Mouse (Mus musculus) MEL (cell line): ENCODE data around the gene Hipk1. TPM values are rescaled to one million over a fixed set of nuclear protein-coding genes. Genes with fewer than 3 reads are reported as not detected.

ENCODE experiments used
- DNase-seq: peaks from one replicate; pipeline ENCODE4 v3.0.0; 2011; ENCODE audit warnings: low read depth, low spot score
- H3K27ac ChIP-seq: 2 replicates; pipeline ENCODE4 v1.5.1; 2012; ENCODE audit warnings: low read depth, mild to moderate bottlenecking, control low read depth, low read length, moderate library complexity; ENCODE audit not compliant: control insufficient read depth
- H3K27me3 ChIP-seq, 2 experiments: fragments of 150-350 bp in 1 of 2; sonication (generic) in 1 of 2; 2 replicates each; pipeline ENCODE4 v1.6.1; 2012; ENCODE audit warnings: low read length in 2 of 2, mild to moderate bottlenecking in 2 of 2, improper control_type of control experiment in 1 of 2, moderate library complexity in 1 of 2; ENCODE audit not compliant: insufficient read depth in 2 of 2, control insufficient read depth in 1 of 2
- H3K36me3 ChIP-seq, 2 experiments: 2 replicates each; pipeline ENCODE4 v1.6.1; 2012 to 2014; ENCODE audit warnings: low read length in 2 of 2, improper control_type of control experiment in 1 of 2, inconsistent platforms in 1 of 2, mild to moderate bottlenecking in 1 of 2; ENCODE audit not compliant: insufficient read depth in 2 of 2, control insufficient read depth in 1 of 2
- H3K4me1 ChIP-seq, 2 experiments: fragments of 150-350 bp in 1 of 2; sonication (generic) in 1 of 2; 2 replicates each; pipeline ENCODE4 v1.6.1; 2012; ENCODE audit warnings: low read length in 2 of 2, improper control_type of control experiment in 1 of 2, mild to moderate bottlenecking in 1 of 2; ENCODE audit not compliant: insufficient read depth in 2 of 2, control insufficient read depth in 1 of 2
- H3K4me3 ChIP-seq, 2 experiments: fragments of 150-350 bp in 1 of 2; sonication (generic) in 1 of 2; 2 replicates each; pipeline ENCODE4 v1.5.1; 2012; ENCODE audit warnings: low read depth in 2 of 2, low read length in 2 of 2, mild to moderate bottlenecking in 2 of 2, moderate library complexity in 2 of 2, control low read depth in 1 of 2, improper control_type of control experiment in 1 of 2; ENCODE audit not compliant: control insufficient read depth in 1 of 2, insufficient read depth in 1 of 2
- H3K79me2 ChIP-seq: 2 replicates; pipeline ENCODE4 v1.6.1; 2012; ENCODE audit warnings: mild to moderate bottlenecking, low read length, moderate library complexity; ENCODE audit not compliant: control insufficient read depth, poor library complexity, insufficient read depth
- H3K9ac ChIP-seq: 2 replicates; pipeline ENCODE4 v1.6.1; 2012; ENCODE audit warnings: low read depth, mild to moderate bottlenecking, control low read depth, low read length, moderate library complexity; ENCODE audit not compliant: control insufficient read depth, poor library complexity, severe bottlenecking
- H3K9me3 ChIP-seq: fragments of 150-350 bp; sonication (generic); replicated peaks from 2 replicates; pipeline ENCODE4 v1.6.1; 2012; ENCODE audit warnings: mild to moderate bottlenecking, low read length, improper control_type of control experiment, moderate library complexity; ENCODE audit not compliant: insufficient read depth
- BHLHE40 ChIP-seq: IDR thresholded peaks from 2 replicates; pipeline ENCODE4 v1.6.1; 2012; ENCODE audit warnings: low read depth, mild to moderate bottlenecking, inconsistent platforms, low read length, improper control_type of control experiment, borderline replicate concordance
- CHD2 ChIP-seq: IDR thresholded peaks from 2 replicates; pipeline ENCODE4 v1.6.1; 2011; ENCODE audit warnings: low read length, improper control_type of control experiment
- CTCF ChIP-seq, 3 experiments: IDR thresholded peaks in 2 of 3; conservative IDR thresholded peaks in 1 of 3; 2 replicates each; pipeline ENCODE4 v1.5.1; 2011 to 2012; ENCODE audit warnings: low read length in 3 of 3, low read depth in 2 of 3, mild to moderate bottlenecking in 2 of 3, improper control_type of control experiment in 1 of 3, inconsistent platforms in 1 of 3, mixed read lengths in 1 of 3, moderate library complexity in 1 of 3; ENCODE audit not compliant: control insufficient read depth in 1 of 3, insufficient read depth in 1 of 3, poor library complexity in 1 of 3, severe bottlenecking in 1 of 3
- ELF1 ChIP-seq: IDR thresholded peaks from 2 replicates; pipeline ENCODE4 v1.6.1; 2014; ENCODE audit warnings: low read depth, mild to moderate bottlenecking, inconsistent platforms, low read length, improper control_type of control experiment, moderate library complexity
- EP300 ChIP-seq, 2 experiments: IDR thresholded peaks; 2 replicates each; pipeline ENCODE4 v1.6.1; 2011; ENCODE audit warnings: improper control_type of control experiment in 2 of 2, low read length in 2 of 2, low read depth in 1 of 2, mild to moderate bottlenecking in 1 of 2
- ETS1 ChIP-seq: IDR thresholded peaks from 2 replicates; pipeline ENCODE4 v1.6.1; 2012; ENCODE audit warnings: low read depth, mild to moderate bottlenecking, inconsistent platforms, low read length, improper control_type of control experiment, moderate library complexity
- GABPA ChIP-seq: IDR thresholded peaks from 2 replicates; pipeline ENCODE4 v1.6.1; 2012; ENCODE audit warnings: low read depth, mild to moderate bottlenecking, inconsistent platforms, low read length, improper control_type of control experiment, moderate library complexity
- KAT2A ChIP-seq: conservative IDR thresholded peaks from 2 replicates; pipeline ENCODE4 v1.6.1; 2012; ENCODE audit warnings: low read depth, low read length, improper control_type of control experiment, inconsistent platforms
- MAFK ChIP-seq: IDR thresholded peaks from 2 replicates; pipeline ENCODE4 v1.6.1; 2011; ENCODE audit warnings: low read depth, mild to moderate bottlenecking, low read length, improper control_type of control experiment, borderline replicate concordance
- MEF2A ChIP-seq: IDR thresholded peaks from 2 replicates; pipeline ENCODE4 v1.6.1; 2014; ENCODE audit warnings: low read depth, mild to moderate bottlenecking, inconsistent platforms, low read length, improper control_type of control experiment; ENCODE audit not compliant: poor library complexity, insufficient replicate concordance, severe bottlenecking; ENCODE audit errors: extremely low read depth
- MXI1 ChIP-seq: IDR thresholded peaks from 2 replicates; pipeline ENCODE4 v1.6.1; 2011; ENCODE audit warnings: mild to moderate bottlenecking, low read depth, low read length, improper control_type of control experiment
- MYB ChIP-seq: IDR thresholded peaks from 2 replicates; pipeline ENCODE4 v1.6.1; 2011; ENCODE audit warnings: mild to moderate bottlenecking, low read depth, low read length, improper control_type of control experiment
- MYC ChIP-seq: IDR thresholded peaks from 2 replicates; pipeline ENCODE4 v1.6.1; 2011; ENCODE audit warnings: low read depth, mild to moderate bottlenecking, low read length, improper control_type of control experiment, moderate library complexity
- POLR2AphosphoS2 ChIP-seq: IDR thresholded peaks from 2 replicates; pipeline ENCODE4 v1.6.1; 2011; ENCODE audit warnings: low read length, improper control_type of control experiment
- RAD21 ChIP-seq: IDR thresholded peaks from 2 replicates; pipeline ENCODE4 v1.6.1; 2011; ENCODE audit warnings: mild to moderate bottlenecking, low read depth, low read length, improper control_type of control experiment
- RCOR1 ChIP-seq: IDR thresholded peaks from 2 replicates; pipeline ENCODE4 v1.6.1; 2012; ENCODE audit warnings: low read depth, mild to moderate bottlenecking, inconsistent platforms, low read length, improper control_type of control experiment
- SIN3A ChIP-seq: IDR thresholded peaks from 2 replicates; pipeline ENCODE4 v1.6.1; 2012; ENCODE audit warnings: low read length, improper control_type of control experiment, inconsistent platforms
- SMC3 ChIP-seq: IDR thresholded peaks from 2 replicates; pipeline ENCODE4 v1.6.1; 2011; ENCODE audit warnings: low read depth, low read length, improper control_type of control experiment
- TCF12 ChIP-seq: IDR thresholded peaks from 2 replicates; pipeline ENCODE4 v1.6.1; 2014; ENCODE audit warnings: low read depth, mild to moderate bottlenecking, inconsistent platforms, low read length, improper control_type of control experiment, moderate library complexity
- UBTF ChIP-seq: IDR thresholded peaks from 2 replicates; pipeline ENCODE4 v1.6.1; 2012; ENCODE audit warnings: low read depth, mild to moderate bottlenecking, inconsistent platforms, low read length, improper control_type of control experiment, moderate library complexity, borderline replicate concordance; ENCODE audit not compliant: insufficient read depth
- USF1 ChIP-seq: IDR thresholded peaks from 2 replicates; pipeline ENCODE4 v1.6.1; 2014; ENCODE audit warnings: low read depth, mild to moderate bottlenecking, inconsistent platforms, low read length, improper control_type of control experiment, moderate library complexity
- ZC3H11A ChIP-seq: IDR thresholded peaks from 2 replicates; pipeline ENCODE4 v1.6.1; 2012; ENCODE audit warnings: low read depth, mild to moderate bottlenecking, inconsistent platforms, low read length, improper control_type of control experiment
- ZMIZ1 ChIP-seq: IDR thresholded peaks from 2 replicates; pipeline ENCODE4 v1.6.1; 2012; ENCODE audit warnings: low read depth, mild to moderate bottlenecking, inconsistent platforms, low read length, improper control_type of control experiment, moderate library complexity
- polyA plus RNA-seq, 2 experiments: library from polyadenylated mRNA; stranded (reverse) in 1 of 2; unstranded in 1 of 2; fragments of >175 nt in 1 of 2; fragments of >200 nt in 1 of 2; gene quantifications; 2 replicates each; pipeline versions ENCODE4 v1.2.1 to v1.2.4; 2012; ENCODE audit warnings: low replicate concordance in 2 of 2, low read depth in 1 of 2; ENCODE audit not compliant: insufficient read length in 2 of 2, insufficient read depth in 1 of 2, missing spikeins in 1 of 2
- total RNA-seq: library from RNA; depleted of rRNA; stranded (reverse); fragments of 300-350 nt; gene quantifications from 2 replicates; pipeline ENCODE4 v1.2.3, GENCODE M21; 2012

Hipk1 gene
- total and polyA plus RNA-seq, 3 experiments: 16.7 to 28.7 TPM; not detected in 1

- no peak overlapping the region for H3K9ac ChIP-seq
- no peak overlapping the region for H3K27ac ChIP-seq
- peaks cover 3 to 8% of the 10 kb centered on the region in 2 experiments; a peak in 3 of 4 replicates for H3K4me1 ChIP-seq
- DNase-seq: no peak
- H3K79me2 ChIP-seq: no peaks in the 10 kb centered on the region
- no peaks in the 10 kb centered on the region for H3K9me3 ChIP-seq
- H3K27me3 ChIP-seq: no peaks in the 10 kb centered on the region
- no peak for TF ChIP-seq RAD21
- no peak for TF ChIP-seq USF1
- no peak for TF ChIP-seq SMC3
- no peak for TF ChIP-seq BHLHE40
- no peak for TF ChIP-seq UBTF
- H3K36me3 ChIP-seq: peaks cover 10 to 20% of the 10 kb centered on the region in 2 experiments
- H3K4me3 ChIP-seq: no peak overlapping the region
Measured at GRCm38 (mm10) chr3:103746711-103747110, 44.7 kb downstream of the Hipk1 start.

DNA sequence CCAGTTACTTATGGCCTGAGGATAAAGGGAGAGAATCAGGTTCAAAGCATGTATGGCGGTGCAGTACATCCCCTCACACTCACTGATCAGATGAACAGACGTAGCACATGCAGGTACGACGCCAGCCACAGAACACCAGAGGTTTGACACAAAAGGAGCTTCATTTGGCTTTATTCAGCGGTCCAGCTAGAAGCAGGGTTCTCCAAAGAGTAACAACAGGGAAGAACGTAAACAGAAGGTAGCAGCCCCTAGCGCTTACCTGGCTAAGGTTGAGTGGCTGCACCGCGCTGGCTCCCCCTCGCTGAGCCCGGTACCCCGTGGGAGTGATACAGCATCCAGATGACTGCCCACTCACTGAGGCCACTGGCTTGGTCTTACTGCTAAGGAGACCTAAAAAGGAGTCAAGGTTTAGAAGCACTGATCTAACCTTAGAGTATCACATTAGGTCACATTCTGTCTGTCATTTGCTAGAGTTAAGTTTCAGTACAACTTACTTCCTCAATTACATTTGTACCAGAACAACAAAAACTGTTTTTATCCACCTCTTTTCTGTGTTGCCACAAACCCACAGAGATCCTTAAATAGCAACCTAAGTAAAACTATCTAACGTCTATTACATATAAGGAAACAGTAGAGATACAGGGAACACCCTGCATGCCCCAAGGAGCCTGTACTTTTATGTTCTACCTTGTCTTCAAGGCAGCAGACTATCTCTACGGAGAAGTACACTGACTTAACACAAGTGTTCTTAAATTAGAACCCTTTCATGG is 46.2 kb downstream of the Hipk1 start:
- Histone ChIP-seq H3K9me3 (no peaks in the 10 kb centered on the region), H3K27me3 (no peaks in the 10 kb centered on the region), H3K9ac (no peak overlapping the region), H3K79me2 (no peaks in the 10 kb centered on the region), H3K27ac (peak overlapping the region; percentile 24; the same call in 1 of the 2 replicates), H3K36me3 (peaks cover 10 to 20% of the 10 kb centered on the region in 2 experiments), H3K4me3 (no peak overlapping the region), H3K4me1 (peaks cover 3 to 8% of the 10 kb centered on the region in 2 experiments; a peak in 3 of 4 replicates)
- no peak for TF ChIP-seq MAFK
- no peak for TF ChIP-seq ZC3H11A
- no peak for TF ChIP-seq POLR2AphosphoS2
- TF ChIP-seq UBTF: no peak
- peak; percentile 76 for TF ChIP-seq SIN3A
- peak; percentile 85 for TF ChIP-seq ETS1
- TF ChIP-seq MXI1: peak; percentile 43; the same call in 1 of the 2 replicates
- no peak for TF ChIP-seq KAT2A
- TF ChIP-seq RCOR1: peak; percentile 24
- no peak for TF ChIP-seq CHD2
- no peak for TF ChIP-seq USF1
- peak; percentile 21; the same call in 1 of the 2 replicates for TF ChIP-seq BHLHE40
- peak; percentile 68 to 79 for TF ChIP-seq EP300 (IDR thresholded peaks at IDR 0.05; ENCODE audit: low read depth in 1 of 2, low read length in 2 of 2)
- peak; percentile 10; the same call in 1 of the 2 replicates for TF ChIP-seq ELF1
- peak; percentile 73 for TF ChIP-seq MYB
- TF ChIP-seq ZMIZ1: no peak
- 0 out of 2 replicates have a peak, but pooled peaks have one; percentile 29 for TF ChIP-seq MYC
- peak; percentile 98 for TF ChIP-seq MEF2A
- no peak for TF ChIP-seq CTCF (IDR thresholded peaks at IDR 0.05 in 2 of 3, conservative IDR thresholded peaks at IDR 0.05 in 1 of 3; ENCODE audit: control insufficient read depth in 1 of 3, insufficient read depth in 1 of 3, low read depth in 2 of 3, low read length in 3 of 3, poor library complexity in 1 of 3, severe bottlenecking in 1 of 3)
- peak; percentile 42; the same call in 1 of the 2 replicates for TF ChIP-seq TCF12
- no peak for TF ChIP-seq GABPA
- DNase-seq: peak; percentile 72
